Mouse (Mus musculus): ENCODE results near the gene Gjc2. TPM values are rescaled to one million over a fixed set of nuclear protein-coding genes. Genes with fewer than 3 reads are reported as not detected.

Gjc2 gene
- polyA plus RNA-seq (2016; fragmentation: Nextera tagmentation; extraction: Ambion mirVana): not detected in 2 replicates

GRCm38 (mm10) chr11:59182864-59183331 lies at the start of gene Gjc2:
TSS of gene Gjc2 (minus strand) at chr11:59183213.
- Histone ChIP-seq H3K4me3 (no peak within 1 kb of the TSS), H3K4me1 (peaks cover 34% of the 10 kb centered on the region), H3K36me3 (peaks cover 33% of the 10 kb centered on the region), H3K9me3 (no peaks in the 10 kb centered on the region), H3K27me3 (ENCODE audit: insufficient read depth, poor library complexity, severe bottlenecking) (peaks cover 33% of the 10 kb centered on the region), H3K27ac (peak within 1 kb of the TSS; percentile 11)
- 50% methylated on average over 3 of the region's 3 CpGs for WGBS
- no peak for DNase-seq (ENCODE audit: low spot score)

DNA sequence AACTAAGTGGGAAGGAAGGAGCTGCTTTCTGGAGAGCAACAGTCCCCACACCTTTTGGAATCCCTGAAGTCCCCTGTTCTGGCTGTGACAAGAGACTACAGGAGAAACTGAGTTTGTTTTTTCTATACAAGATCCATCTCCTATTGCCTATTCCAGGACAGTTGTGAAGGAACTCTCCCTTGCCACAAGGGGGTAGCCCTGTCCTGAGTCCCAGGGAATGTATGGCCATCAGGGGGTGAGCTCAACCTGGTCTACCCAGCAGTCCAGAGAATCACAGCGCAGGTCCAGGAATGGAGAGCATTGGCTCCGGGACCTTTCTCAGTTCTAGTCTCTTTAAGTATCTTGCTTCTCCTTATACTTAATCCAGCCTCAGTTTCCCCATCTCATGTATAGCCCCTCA lies 49.8 kb upstream of the Gjc2 start:
- Histone ChIP-seq H3K9me3 (no peaks in the 10 kb centered on the region), H3K4me3 (no peak overlapping the region), H3K36me3 (no peaks in the 10 kb centered on the region), H3K27me3 (ENCODE audit: insufficient read depth, poor library complexity, severe bottlenecking) (peaks cover 16% of the 10 kb centered on the region; the same call in 1 of the 2 replicates), H3K4me1 (peaks cover 12% of the 10 kb centered on the region), H3K27ac (no peak overlapping the region)
- DNase-seq (ENCODE audit: low spot score): no peak
- 43% methylated on average over 2 of the region's 2 CpGs for WGBS

- Histone ChIP-seq H3K4me1 (peaks cover 29% of the 10 kb centered on the region), H3K9me3 (no peaks in the 10 kb centered on the region), H3K27me3 (ENCODE audit: insufficient read depth, poor library complexity, severe bottlenecking) (peaks cover 3% of the 10 kb centered on the region; the same call in 1 of the 2 replicates), H3K4me3 (no peak overlapping the region), H3K36me3 (no peaks in the 10 kb centered on the region), H3K27ac (no peak overlapping the region)
- WGBS: 13% methylated on average over 7 of the region's 7 CpGs
- DNase-seq (ENCODE audit: low spot score): peak; percentile 88
Observed at GRCm38 (mm10) chr11:59230144-59230760, 47.2 kb upstream of the Gjc2 start.

DNA sequence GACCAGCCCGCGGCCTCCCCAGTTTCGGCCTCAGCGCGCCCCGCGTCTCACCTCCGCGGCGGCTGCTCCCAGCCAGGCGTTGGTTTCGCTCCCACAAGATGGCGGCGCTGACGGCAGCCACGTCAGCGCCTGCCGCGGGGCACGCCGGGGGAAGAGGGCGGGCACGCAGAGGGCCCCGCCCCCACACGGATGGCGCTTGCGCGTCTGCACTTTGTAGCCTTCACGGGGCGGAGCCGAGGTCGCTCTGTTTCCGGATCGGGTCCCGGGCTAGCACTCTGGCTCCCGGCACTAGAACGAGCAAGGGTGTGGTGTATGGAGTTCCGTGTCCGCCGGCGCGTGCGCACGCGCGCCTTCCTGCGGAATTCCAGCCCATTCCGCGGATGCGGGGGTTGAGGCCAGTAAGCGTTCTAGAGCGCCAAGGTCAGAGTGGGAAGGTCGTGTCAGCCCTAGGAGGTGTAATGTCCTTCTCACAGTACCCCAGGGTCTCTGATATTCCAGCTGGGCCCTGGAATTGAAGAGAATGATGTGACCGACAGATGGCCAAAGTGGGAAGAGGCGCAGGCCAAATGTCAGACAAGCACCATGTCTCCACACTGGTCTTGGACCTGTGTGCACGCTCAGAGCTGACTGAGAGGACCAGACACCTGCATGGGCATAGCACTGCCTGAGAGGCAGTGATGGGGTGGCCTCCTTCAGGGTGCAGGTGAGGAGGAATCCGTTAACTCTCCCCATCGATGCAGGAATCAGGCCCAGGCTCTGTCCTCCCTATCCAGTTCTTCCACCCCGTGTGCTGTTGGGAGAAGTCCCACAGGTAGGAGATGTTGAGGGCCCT lies 45.3 kb upstream of the Gjc2 start, which contains the start of gene Arf1:
Arf1 (minus strand) TSS at position 149 of the 832 bp plus-strand sequence.
- DNase-seq (ENCODE audit: low spot score): peak; percentile 98
- WGBS: 4% methylated on average over 59 of the region's 59 CpGs
- H3K4me3 ChIP-seq: peak within 1 kb of the TSS; percentile 99
- H3K36me3 ChIP-seq: peaks cover 4% of the 10 kb centered on the region; the same call in 1 of the 2 replicates
- H3K9me3 ChIP-seq: no peaks in the 10 kb centered on the region
- H3K27ac ChIP-seq: peak within 1 kb of the TSS; percentile 100
- H3K4me1 ChIP-seq: peaks cover 48% of the 10 kb centered on the region
- H3K27me3 ChIP-seq (ENCODE audit: insufficient read depth, poor library complexity, severe bottlenecking): no peaks in the 10 kb centered on the region

- peak overlapping the region; percentile 99 for H3K4me3 ChIP-seq
- no peak for DNase-seq (ENCODE audit: low spot score)
- under 1% methylated on average over 51 of the region's 51 CpGs for WGBS
- H3K4me1 ChIP-seq: peaks cover 54% of the 10 kb centered on the region
- no peaks in the 10 kb centered on the region for H3K27me3 ChIP-seq (ENCODE audit: insufficient read depth, poor library complexity, severe bottlenecking)
- H3K36me3 ChIP-seq: peaks cover 7% of the 10 kb centered on the region; the same call in 1 of the 2 replicates
- peak overlapping the region; percentile 100 for H3K27ac ChIP-seq
- no peaks in the 10 kb centered on the region for H3K9me3 ChIP-seq
Observed at GRCm38 (mm10) chr11:59227604-59228121, 44.6 kb upstream of the Gjc2 start.

DNA sequence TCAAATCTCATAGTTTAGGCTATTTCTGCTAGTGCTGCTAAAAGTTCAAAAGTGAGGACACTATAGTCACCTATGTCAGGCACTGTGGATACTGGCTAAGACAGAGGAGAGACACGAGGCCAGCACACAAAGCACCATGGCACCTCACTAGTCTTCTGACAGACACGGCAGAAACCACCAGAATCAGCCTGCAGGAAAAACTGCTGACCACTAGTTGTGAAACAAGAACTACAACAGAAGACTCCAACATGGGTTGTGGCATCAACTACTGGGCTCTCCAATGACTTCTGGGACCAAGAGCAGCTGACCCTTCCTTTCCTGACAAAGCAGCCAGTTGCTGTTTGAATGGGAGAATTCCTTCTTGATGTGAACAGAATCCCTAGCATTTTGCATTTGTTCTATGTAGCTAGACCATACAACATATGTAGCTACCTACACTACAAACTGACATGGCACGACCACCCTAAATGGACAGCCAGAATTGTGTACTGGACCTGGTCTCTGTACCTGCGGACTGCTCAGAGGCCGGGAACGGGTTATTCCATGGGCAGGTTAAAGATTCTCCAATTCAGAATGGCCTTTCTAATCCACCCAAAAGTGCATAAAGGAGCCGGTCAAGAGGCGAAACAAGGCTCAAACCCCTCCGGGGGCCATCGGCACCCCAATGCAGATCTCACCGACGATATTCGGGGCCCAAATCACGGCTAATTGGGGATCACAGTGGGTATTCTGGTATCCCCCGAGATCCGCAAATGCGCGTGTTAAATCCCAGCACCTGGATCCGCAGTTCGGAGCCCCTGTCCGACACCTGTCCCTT lies 44.0 kb upstream of the Gjc2 start:
- H3K36me3 ChIP-seq: peaks cover 7% of the 10 kb centered on the region; the same call in 1 of the 2 replicates
- 4% methylated on average over 21 of the region's 21 CpGs for WGBS

GRCm38 (mm10) chr11:59226251-59226650 lies 43.2 kb upstream of the Gjc2 start:
- DNase-seq (ENCODE audit: low spot score): no peak
- 54% methylated on average over 3 of the region's 3 CpGs for WGBS
- Histone ChIP-seq H3K4me1 (peaks cover 63% of the 10 kb centered on the region), H3K36me3 (peaks cover 10% of the 10 kb centered on the region; the same call in 1 of the 2 replicates), H3K27me3 (ENCODE audit: insufficient read depth, poor library complexity, severe bottlenecking) (no peaks in the 10 kb centered on the region), H3K27ac (0 out of 2 replicates have a peak overlapping the region, but pooled peaks have one; percentile 1), H3K4me3 (peak overlapping the region; percentile 99), H3K9me3 (no peaks in the 10 kb centered on the region)

More for the DNA sequence above, 44.0 kb upstream of the Gjc2 start:
- H3K4me3 ChIP-seq: peak overlapping the region; percentile 99
- peak overlapping the region; percentile 100 for H3K27ac ChIP-seq
- DNase-seq (ENCODE audit: low spot score): no peak
- no peaks in the 10 kb centered on the region for H3K27me3 ChIP-seq (ENCODE audit: insufficient read depth, poor library complexity, severe bottlenecking)
- H3K9me3 ChIP-seq: no peaks in the 10 kb centered on the region
- peaks cover 59% of the 10 kb centered on the region for H3K4me1 ChIP-seq

- Histone ChIP-seq H3K4me1 (peaks cover 61% of the 10 kb centered on the region), H3K27me3 (ENCODE audit: insufficient read depth, poor library complexity, severe bottlenecking) (no peaks in the 10 kb centered on the region), H3K36me3 (peaks cover 14% of the 10 kb centered on the region; the same call in 1 of the 2 replicates), H3K4me3 (peak overlapping the region; percentile 99; the same call in 1 of the 2 replicates), H3K9me3 (no peaks in the 10 kb centered on the region), H3K27ac (no peak overlapping the region)
- DNase-seq (ENCODE audit: low spot score): no peak
- 52% methylated on average over 2 of the region's 2 CpGs for WGBS
Observed at GRCm38 (mm10) chr11:59225167-59225566, 42.2 kb upstream of the Gjc2 start.

DNA sequence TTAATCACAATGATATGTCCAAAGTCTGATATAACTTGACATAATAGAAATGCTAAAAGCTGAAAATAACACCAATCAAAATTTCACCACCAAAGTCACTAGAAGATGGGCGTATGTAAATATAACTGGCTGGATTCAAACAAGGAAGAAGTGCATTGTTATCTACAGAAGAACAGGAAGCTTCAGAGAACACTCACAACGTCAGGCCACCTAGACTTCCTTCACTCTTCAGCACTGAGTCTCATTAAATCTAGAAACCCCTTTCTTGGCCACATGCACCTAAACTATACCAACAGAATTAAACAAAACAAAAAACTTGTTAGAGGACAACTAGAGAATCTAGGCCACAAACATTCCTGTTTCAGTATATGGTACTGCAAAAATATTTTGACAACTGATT lies 41.5 kb upstream of the Gjc2 start:
- Histone ChIP-seq H3K27me3 (ENCODE audit: insufficient read depth, poor library complexity, severe bottlenecking) (no peaks in the 10 kb centered on the region), H3K27ac (no peak overlapping the region), H3K4me1 (peaks cover 61% of the 10 kb centered on the region), H3K4me3 (no peak overlapping the region), H3K9me3 (no peaks in the 10 kb centered on the region), H3K36me3 (peaks cover 21% of the 10 kb centered on the region)
- DNase-seq (ENCODE audit: low spot score): no peak
- 53% methylated on average over 2 of the region's 2 CpGs for WGBS

- Histone ChIP-seq H3K9me3 (no peaks in the 10 kb centered on the region), H3K4me1 (peaks cover 60% of the 10 kb centered on the region), H3K4me3 (no peak overlapping the region), H3K36me3 (peaks cover 25% of the 10 kb centered on the region), H3K27ac (no peak overlapping the region), H3K27me3 (ENCODE audit: insufficient read depth, poor library complexity, severe bottlenecking) (no peaks in the 10 kb centered on the region)
- DNase-seq (ENCODE audit: low spot score): no peak
- 84% methylated on average over 3 of the region's 3 CpGs for WGBS
Observed at GRCm38 (mm10) chr11:59224025-59224424, 41.0 kb upstream of the Gjc2 start.

GRCm38 (mm10) chr11:59222306-59222705 lies 39.3 kb upstream of the Gjc2 start:
- Histone ChIP-seq H3K4me1 (peaks cover 67% of the 10 kb centered on the region), H3K27ac (no peak overlapping the region), H3K36me3 (peaks cover 37% of the 10 kb centered on the region), H3K4me3 (no peak overlapping the region), H3K27me3 (ENCODE audit: insufficient read depth, poor library complexity, severe bottlenecking) (no peaks in the 10 kb centered on the region), H3K9me3 (no peaks in the 10 kb centered on the region)
- WGBS: 87% methylated on average over 4 of the region's 4 CpGs
- no peak for DNase-seq (ENCODE audit: low spot score)

GRCm38 (mm10) chr11:59221604-59222003 lies 38.6 kb upstream of the Gjc2 start:
- no peaks in the 10 kb centered on the region for H3K27me3 ChIP-seq (ENCODE audit: insufficient read depth, poor library complexity, severe bottlenecking)
- H3K9me3 ChIP-seq: no peaks in the 10 kb centered on the region
- H3K36me3 ChIP-seq: peaks cover 37% of the 10 kb centered on the region
- peaks cover 68% of the 10 kb centered on the region for H3K4me1 ChIP-seq
- no peak overlapping the region for H3K27ac ChIP-seq
- no peak for DNase-seq (ENCODE audit: low spot score)
- no peak overlapping the region for H3K4me3 ChIP-seq

Measured in heart, embryonic 10.5 days (tissue).